12 mouse cellular contexts compared by ENCODE assay signal in genomic region chr1:33751283-33751682, GRCm38 (mm10). TPM values are rescaled to one million over a fixed set of nuclear protein-coding genes. Genes with fewer than 3 reads are reported as not detected.
A peak's percentile ranks its signal among the peaks of the same experiment; 100 is the strongest.
DNase-seq lines count a peak whose midpoint lies in the region; ATAC-seq and TF ChIP-seq lines count a peak whose summit lies in the region.
"Had no signal": no experiment of that assay in that cellular context is flagged by ENCODE, and none has a peak within 500 bp of the region (broad histone marks: within the 10 kb centered on the region; RNA-seq: fewer than 3 reads in every experiment).

No protein-coding gene starts in this region.

- H3K4me1 ChIP-seq in forebrain, embryonic 13.5 days: peaks cover 14% of the 10 kb centered on the region
- H3K4me1 ChIP-seq in forebrain, embryonic 11.5 days (replicated peaks; ENCODE audit: control insufficient read depth, insufficient read depth, low read length): peaks cover 2% of the 10 kb centered on the region; the same call in 1 of the 2 replicates
- peaks cover 1% of the 10 kb centered on the region; the same call in 1 of the 2 replicates for H3K4me1 ChIP-seq in midbrain, embryonic 12.5 days
- peaks cover 6% of the 10 kb centered on the region for H3K4me1 ChIP-seq in midbrain, embryonic 10.5 days
- H3K4me1 ChIP-seq in heart, postnatal 0 days (ENCODE audit: control insufficient read depth, insufficient read depth): no peaks in the 10 kb centered on the region; the same call in 1 of the 2 replicates
- no peaks in the 10 kb centered on the region for H3K4me1 ChIP-seq in neural tube, embryonic 14.5 days (ENCODE audit: control insufficient read depth, insufficient read depth, low read length)

- ATAC-seq in forebrain, embryonic 13.5 days: peak; percentile 80
- no peak; the same call in 1 of the 2 replicates for ATAC-seq in forebrain, embryonic 11.5 days (replicated peaks; ENCODE audit: low FRiP score)
- ATAC-seq in midbrain, embryonic 12.5 days (ENCODE audit: low FRiP score, low read depth): peak; percentile 41; the same call in 1 of the 2 replicates
- peak; percentile 85 for ATAC-seq in heart, postnatal 0 days (ENCODE audit: insufficient read depth, low read depth)
- peak; percentile 77; the same call in 1 of the 2 replicates for ATAC-seq in neural tube, embryonic 14.5 days (ENCODE audit: low read depth)
- ATAC-seq: liver, postnatal 0 days had no signal

- H3K9ac ChIP-seq in forebrain, embryonic 13.5 days: no peak overlapping the region
- no peak overlapping the region for H3K9ac ChIP-seq in forebrain, embryonic 11.5 days (ENCODE audit: low read length)
- H3K9ac ChIP-seq in midbrain, embryonic 12.5 days (replicated peaks): no peak overlapping the region
- H3K9ac ChIP-seq in heart, postnatal 0 days (replicated peaks; ENCODE audit: low read depth, low read length): no peak overlapping the region
- H3K9ac ChIP-seq in neural tube, embryonic 14.5 days (replicated peaks; ENCODE audit: low read depth, low read length): no peak overlapping the region
- H3K9ac ChIP-seq: liver, postnatal 0 days; stomach, embryonic 15.5 days had no signal

- no peak overlapping the region for H3K4me3 ChIP-seq in forebrain, embryonic 13.5 days
- H3K4me3 ChIP-seq in forebrain, embryonic 11.5 days (ENCODE audit: low read depth, low read length): no peak overlapping the region
- H3K4me3 ChIP-seq in midbrain, embryonic 12.5 days: no peak overlapping the region
- H3K4me3 ChIP-seq in midbrain, embryonic 10.5 days: no peak overlapping the region
- H3K4me3 ChIP-seq in heart, postnatal 0 days (ENCODE audit: low read depth, low read length): no peak overlapping the region
- H3K4me3 ChIP-seq in neural tube, embryonic 14.5 days (ENCODE audit: low read depth, low read length): no peak overlapping the region
- H3K4me3 ChIP-seq: stomach, embryonic 15.5 days had no signal

- no peak for TF ChIP-seq CTCF in heart, postnatal 0 days (IDR thresholded peaks at IDR 0.05; ENCODE audit: low read depth)

- no peak overlapping the region for H3K4me2 ChIP-seq in forebrain, embryonic 13.5 days
- H3K4me2 ChIP-seq in forebrain, embryonic 11.5 days (ENCODE audit: low read depth, low read length, severe bottlenecking): no peak overlapping the region
- H3K4me2 ChIP-seq in midbrain, embryonic 12.5 days (replicated peaks): no peak overlapping the region
- no peak overlapping the region for H3K4me2 ChIP-seq in heart, postnatal 0 days (ENCODE audit: low read depth, low read length)
- no peak overlapping the region for H3K4me2 ChIP-seq in neural tube, embryonic 14.5 days (ENCODE audit: low read depth, low read length)
- H3K4me2 ChIP-seq: stomach, embryonic 15.5 days had no signal

- H3K27ac ChIP-seq in forebrain, embryonic 13.5 days: no peak overlapping the region; the same call in 1 of the 2 replicates
- H3K27ac ChIP-seq in forebrain, embryonic 11.5 days (ENCODE audit: low read depth, low read length): no peak overlapping the region
- H3K27ac ChIP-seq in midbrain, embryonic 12.5 days (replicated peaks): no peak overlapping the region
- no peak overlapping the region for H3K27ac ChIP-seq in midbrain, embryonic 10.5 days (replicated peaks)
- peak overlapping the region; percentile 44 for H3K27ac ChIP-seq in heart, postnatal 0 days (ENCODE audit: low read depth)
- no peak overlapping the region for H3K27ac ChIP-seq in neural tube, embryonic 14.5 days (ENCODE audit: low read depth, low read length)
- H3K27ac ChIP-seq: kidney, postnatal 0 days; stomach, embryonic 15.5 days had no signal

- DNase-seq in forebrain, embryonic 11.5 days (ENCODE audit: low spot score): no peak
- no peak for DNase-seq in midbrain, embryonic 10.5 days (ENCODE audit: low spot score)
- DNase-seq in heart, postnatal 0 days (ENCODE audit: low spot score): peak; percentile 65
- DNase-seq in kidney, postnatal 36 days: no peak
- no peak for DNase-seq in thymus, postnatal 25 days
- DNase-seq: B cell, adult 2 months; liver, postnatal 0 days had no signal

- H3K36me3 ChIP-seq in forebrain, embryonic 13.5 days (ENCODE audit: poor library complexity, severe bottlenecking): peaks cover 8% of the 10 kb centered on the region; the same call in 1 of the 2 replicates
- peaks cover 2% of the 10 kb centered on the region; the same call in 1 of the 2 replicates for H3K36me3 ChIP-seq in forebrain, embryonic 11.5 days (ENCODE audit: control insufficient read depth, insufficient read depth, low read length)
- H3K36me3 ChIP-seq in midbrain, embryonic 12.5 days: no peaks in the 10 kb centered on the region
- peaks cover 41% of the 10 kb centered on the region for H3K36me3 ChIP-seq in midbrain, embryonic 10.5 days
- H3K36me3 ChIP-seq in heart, postnatal 0 days (replicated peaks; ENCODE audit: control insufficient read depth, insufficient read depth, low read length): peaks cover 8% of the 10 kb centered on the region; the same call in 1 of the 2 replicates
- H3K36me3 ChIP-seq in neural tube, embryonic 14.5 days (ENCODE audit: control insufficient read depth, insufficient read depth, low read length): no peaks in the 10 kb centered on the region

- 69% methylated on average over 10 of the region's 10 CpGs for WGBS in forebrain, embryonic 13.5 days
- 92% methylated on average over 10 of the region's 10 CpGs for WGBS in forebrain, embryonic 11.5 days
- WGBS in midbrain, embryonic 12.5 days: 90% methylated on average over 10 of the region's 10 CpGs
- WGBS in midbrain, embryonic 10.5 days: 95% methylated on average over 10 of the region's 10 CpGs
- WGBS in heart, postnatal 0 days: 44% methylated on average over 10 of the region's 10 CpGs
- WGBS in neural tube, embryonic 14.5 days: 55% methylated on average over 10 of the region's 10 CpGs

- no peaks in the 10 kb centered on the region for H3K9me3 ChIP-seq in forebrain, embryonic 13.5 days (replicated peaks)
- no peaks in the 10 kb centered on the region for H3K9me3 ChIP-seq in forebrain, embryonic 11.5 days (ENCODE audit: control insufficient read depth, low read length)
- no peaks in the 10 kb centered on the region for H3K9me3 ChIP-seq in midbrain, embryonic 12.5 days
- no peaks in the 10 kb centered on the region; the same call in 1 of the 2 replicates for H3K9me3 ChIP-seq in midbrain, embryonic 10.5 days (replicated peaks)
- H3K9me3 ChIP-seq in heart, postnatal 0 days (replicated peaks; ENCODE audit: control insufficient read depth, low read length): no peaks in the 10 kb centered on the region
- H3K9me3 ChIP-seq in neural tube, embryonic 14.5 days (ENCODE audit: control insufficient read depth, low read length): no peaks in the 10 kb centered on the region
- H3K9me3 ChIP-seq: stomach, embryonic 15.5 days had no signal

- TF ChIP-seq EP300 in heart, postnatal 0 days (IDR thresholded peaks at IDR 0.05; ENCODE audit: low read depth): no peak

- no peaks in the 10 kb centered on the region for H3K27me3 ChIP-seq in forebrain, embryonic 13.5 days
- H3K27me3 ChIP-seq in forebrain, embryonic 11.5 days (ENCODE audit: control insufficient read depth, insufficient read depth, low read length): no peaks in the 10 kb centered on the region
- H3K27me3 ChIP-seq in midbrain, embryonic 12.5 days: no peaks in the 10 kb centered on the region
- H3K27me3 ChIP-seq in midbrain, embryonic 10.5 days (ENCODE audit: low read depth, poor library complexity, severe bottlenecking): no peaks in the 10 kb centered on the region
- H3K27me3 ChIP-seq in heart, postnatal 0 days (ENCODE audit: control insufficient read depth, insufficient read depth, low read length): no peaks in the 10 kb centered on the region
- H3K27me3 ChIP-seq in neural tube, embryonic 14.5 days (ENCODE audit: control insufficient read depth, insufficient read depth, low read length): no peaks in the 10 kb centered on the region
- H3K27me3 ChIP-seq: stomach, embryonic 15.5 days had no signal

RNA-seq across cellular contexts. Expression of gene Bag2, which starts 6.3 kb away (rescaled TPM):
- 25.0 and 25.4 TPM in 2 replicates for polyA plus RNA-seq in forebrain, embryonic 13.5 days (2015; fragmentation: Nextera tagmentation; extraction: Ambion mirVana)
- 33.9 and 34.0 TPM in 2 replicates for polyA plus RNA-seq in forebrain, embryonic 11.5 days (2014; fragmentation: Nextera tagmentation; extraction: Ambion mirVana)
- 20.6 and 21.7 TPM in 2 replicates for polyA plus RNA-seq in midbrain, embryonic 12.5 days (2016; fragmentation: Nextera tagmentation; extraction: Ambion mirVana)
- 39.0 and 52.2 TPM in 2 replicates for polyA plus RNA-seq in midbrain, embryonic 10.5 days (2016; fragmentation: Nextera tagmentation; extraction: Ambion mirVana)
- 62.5 and 76.3 TPM in 2 replicates for total RNA-seq in heart, postnatal 0 days (2014; rRNA removed; ENCODE audit: low replicate concordance)
- 67.0 and 77.9 TPM in 2 replicates for polyA plus RNA-seq in heart, postnatal 0 days (2015; fragmentation: Nextera tagmentation; extraction: Ambion mirVana)
- polyA plus RNA-seq in neural tube, embryonic 14.5 days (2014; fragmentation: Nextera tagmentation; extraction: Ambion mirVana): 20.0 and 22.1 TPM in 2 replicates

RNA-seq across cellular contexts. Expression of gene Rab23, which starts 31.6 kb away (rescaled TPM):
- polyA plus RNA-seq in forebrain, embryonic 13.5 days (2015; fragmentation: Nextera tagmentation; extraction: Ambion mirVana): 28.4 and 31.9 TPM in 2 replicates
- polyA plus RNA-seq in forebrain, embryonic 11.5 days (2014; fragmentation: Nextera tagmentation; extraction: Ambion mirVana): 27.4 and 30.2 TPM in 2 replicates
- polyA plus RNA-seq in midbrain, embryonic 12.5 days (2016; fragmentation: Nextera tagmentation; extraction: Ambion mirVana): 29.3 and 32.2 TPM in 2 replicates
- polyA plus RNA-seq in midbrain, embryonic 10.5 days (2016; fragmentation: Nextera tagmentation; extraction: Ambion mirVana): 30.9 and 33.2 TPM in 2 replicates
- total RNA-seq in heart, postnatal 0 days (2014; rRNA removed; ENCODE audit: low replicate concordance): 1.0 and 1.9 TPM in 2 replicates
- polyA plus RNA-seq in heart, postnatal 0 days (2015; fragmentation: Nextera tagmentation; extraction: Ambion mirVana): 8.9 and 9.0 TPM in 2 replicates
- 30.9 and 33.5 TPM in 2 replicates for polyA plus RNA-seq in neural tube, embryonic 14.5 days (2014; fragmentation: Nextera tagmentation; extraction: Ambion mirVana)
